Mouse (Mus musculus) olfactory bulb, adult 2 months (tissue): ENCODE results near the gene Vmn2r91.

Experiments used
- CTCF ChIP-seq: fragments of 200-500 bp; IDR thresholded peaks from 2 replicates; pipeline ENCODE4 v1.5.1; 2012; ENCODE audit warnings: low read depth, mild to moderate bottlenecking, low read length, moderate library complexity; ENCODE audit not compliant: insufficient read depth
- POLR2A ChIP-seq: fragments of 200-500 bp; IDR thresholded peaks from 2 replicates; pipeline ENCODE4 v1.6.1; 2012; ENCODE audit warnings: mild to moderate bottlenecking, low read depth, low read length, moderate library complexity; ENCODE audit not compliant: insufficient read depth

DNA sequence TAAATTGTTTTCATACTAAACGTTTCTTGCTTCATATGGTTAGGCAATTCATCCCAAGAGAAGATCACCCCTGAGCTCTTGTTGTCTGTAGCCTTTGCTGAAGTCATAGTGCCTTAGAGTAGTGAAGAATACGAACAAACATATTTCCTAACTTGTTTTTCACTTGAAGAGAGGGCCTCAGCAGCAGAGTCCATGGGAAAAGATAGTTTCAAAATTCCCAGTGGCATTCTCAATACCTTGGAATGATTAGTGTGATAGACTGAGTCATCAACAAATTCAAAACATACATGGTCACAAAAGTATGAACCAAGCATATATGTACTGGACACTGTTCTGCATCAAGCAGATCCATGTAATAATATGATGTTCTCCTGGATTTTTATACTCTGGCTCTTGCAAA lies 35.7 kb upstream of the Vmn2r91 start, which contains the start of gene Vmn2r124:
- TF ChIP-seq POLR2A: no peak
- TF ChIP-seq CTCF: no peak
